Mouse (Mus musculus) cortical plate, adult 2 months (tissue): ENCODE data around the gene Ctss.

Experiments used
- CTCF ChIP-seq: fragments of 200-500 bp; IDR thresholded peaks from 2 replicates; pipeline ENCODE4 v1.5.1; 2011; ENCODE audit warnings: mild to moderate bottlenecking, control low read depth, low read length; ENCODE audit not compliant: insufficient read depth; ENCODE audit errors: extremely low read depth
- POLR2A ChIP-seq: fragments of 200-500 bp; IDR thresholded peaks from 2 replicates; pipeline ENCODE4 v1.6.1; 2011; ENCODE audit warnings: mild to moderate bottlenecking, low read length, control low read depth; ENCODE audit not compliant: insufficient read depth; ENCODE audit errors: extremely low read depth

GRCm38 (mm10) chr3:95518891-95519290, 7.7 kb upstream of the Ctss start:
- no peak for TF ChIP-seq CTCF
- TF ChIP-seq POLR2A = no peak
